Comparison of ENCODE assay signal across 9 mouse cellular contexts in the genomic region with DNA sequence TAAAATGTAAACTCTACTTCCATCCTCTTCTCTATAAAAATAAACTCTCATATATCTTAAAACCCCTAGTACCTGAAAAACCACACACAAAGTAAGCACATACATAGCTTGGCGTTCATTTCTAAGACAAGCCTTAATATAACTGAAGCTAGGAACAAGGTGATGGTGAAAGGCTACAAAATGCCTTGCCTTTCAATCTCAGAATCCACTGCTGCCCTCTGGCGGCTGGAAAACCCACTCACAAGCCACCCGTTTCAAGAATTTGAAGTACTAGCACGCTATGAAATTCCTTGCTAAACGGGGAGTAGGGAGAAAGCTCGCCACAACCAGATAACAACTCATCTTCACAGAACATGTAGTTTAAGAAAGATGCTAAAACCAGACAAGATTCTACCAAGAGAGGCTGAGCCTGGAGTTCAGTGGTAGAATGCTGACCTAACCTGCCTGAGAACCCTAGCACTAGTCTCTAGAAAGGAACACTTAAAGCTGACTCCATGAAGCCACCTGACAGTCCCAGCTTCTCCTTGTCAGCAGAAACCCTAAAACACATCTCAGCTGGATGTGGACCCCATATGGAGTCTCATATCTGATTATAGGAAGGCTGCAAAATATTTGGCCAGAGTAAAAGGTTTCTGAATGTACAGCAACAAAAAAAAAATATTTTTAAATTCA. TPM values are rescaled to one million over a fixed set of nuclear protein-coding genes. Genes with fewer than 3 reads are reported as not detected.
DNase-seq lines count a peak whose midpoint lies in the region; ATAC-seq and TF ChIP-seq lines count a peak whose summit lies in the region.
"Had no signal": no experiment of that assay in that cellular context is flagged by ENCODE, and none has a peak within 500 bp of the region (broad histone marks: within the 10 kb centered on the region; RNA-seq: fewer than 3 reads in every experiment).

No protein-coding gene starts in this region.

- no peaks in the 10 kb centered on the region for H3K27me3 ChIP-seq in intestine, postnatal 0 days (replicated peaks; ENCODE audit: control insufficient read depth, insufficient read depth, low read length)
- H3K27me3 ChIP-seq: embryonic facial prominence, embryonic 13.5 days had no signal

- H3K9ac ChIP-seq in intestine, postnatal 0 days (ENCODE audit: low read depth, low read length) = no peak overlapping the region
- H3K9ac ChIP-seq: embryonic facial prominence, embryonic 13.5 days had no signal

- ATAC-seq in intestine, postnatal 0 days = no peak

- no peak overlapping the region for H3K27ac ChIP-seq in intestine, postnatal 0 days (ENCODE audit: low read depth, low read length)
- H3K27ac ChIP-seq: embryonic facial prominence, embryonic 13.5 days had no signal

- no peaks in the 10 kb centered on the region for H3K4me1 ChIP-seq in intestine, postnatal 0 days (replicated peaks; ENCODE audit: control insufficient read depth, insufficient read depth, low read length)
- H3K4me1 ChIP-seq: embryonic facial prominence, embryonic 13.5 days had no signal

- WGBS in intestine, postnatal 0 days = 6% methylated on average over 6 of the region's 6 CpGs

- DNase-seq in spleen, adult 18-20 months = peak; percentile 12 to 67
- no peak for DNase-seq in spleen, adult 12 weeks (ENCODE audit: low spot score)
- DNase-seq in cerebellum, postnatal 4 days (ENCODE audit: low spot score in 2 of 2) = peak; percentile 87 to 89
- DNase-seq in gastrocnemius, adult 8-10 months (ENCODE audit: low spot score in 2 of 2) = peak; percentile 19 to 36
- peak; percentile 79 to 87 for DNase-seq in left cerebral cortex, postnatal 36 days (ENCODE audit: low spot score in 2 of 2)
- peak; percentile 8 to 40 for DNase-seq in monocyte, adult 2 months (ENCODE audit: low read depth in 1 of 2, low spot score in 2 of 2)
- peak; percentile 47 to 81 for DNase-seq in spleen, postnatal 4 days (ENCODE audit: low spot score in 2 of 2)

- TF ChIP-seq CTCF in intestine, postnatal 0 days (IDR thresholded peaks at IDR 0.05; ENCODE audit: low read depth) = peak; percentile 88

- H3K4me3 ChIP-seq in intestine, postnatal 0 days (ENCODE audit: low read depth, low read length) = no peak overlapping the region
- H3K4me3 ChIP-seq: embryonic facial prominence, embryonic 13.5 days had no signal

- no peak overlapping the region for H3K4me2 ChIP-seq in intestine, postnatal 0 days (replicated peaks; ENCODE audit: low read depth)
- H3K4me2 ChIP-seq: embryonic facial prominence, embryonic 13.5 days had no signal

- H3K36me3 ChIP-seq in intestine, postnatal 0 days (ENCODE audit: control insufficient read depth, insufficient read depth) = peaks cover 5% of the 10 kb centered on the region; the same call in 1 of the 2 replicates

- no peaks in the 10 kb centered on the region for H3K9me3 ChIP-seq in intestine, postnatal 0 days (ENCODE audit: control insufficient read depth)
- H3K9me3 ChIP-seq: embryonic facial prominence, embryonic 13.5 days had no signal

- intact Hi-C loops in left cerebral cortex, postnatal 36 days (cut with DNase I) = no loop called here

RNA-seq across cellular contexts. Expression of gene Utp18, which starts 29.1 kb away (rescaled TPM):
- total RNA-seq in gastrocnemius, adult 8-10 months (2022) = 10 to 100 TPM in 1 of 4 experiments, 1 to 10 TPM in 3; 7.6 to 11.1 (median 8.5) TPM
- 16.6 and 17.0 TPM in 2 replicates for polyA plus RNA-seq in intestine, postnatal 0 days (2015; fragmentation: Nextera tagmentation; extraction: Ambion mirVana)
- 10 to 100 TPM; 23.5 to 24.1 TPM for total RNA-seq in left cerebral cortex, postnatal 36 days (2021)

RNA-seq across cellular contexts. Expression of gene Mbtd1, which starts 29.2 kb away (rescaled TPM):
- total RNA-seq in gastrocnemius, adult 8-10 months (2022) = 10 to 100 TPM in 2 of 4 experiments, 1 to 10 TPM in 2; 8.6 to 11.0 (median 9.4) TPM
- 9.4 and 10.5 TPM in 2 replicates for polyA plus RNA-seq in intestine, postnatal 0 days (2015; fragmentation: Nextera tagmentation; extraction: Ambion mirVana)
- 10 to 100 TPM; 31.9 to 40.4 TPM for total RNA-seq in left cerebral cortex, postnatal 36 days (2021)
